Mouse (Mus musculus): Measurements from ENCODE around the gene Bard1.

Gene Bard1

GRCm38 (mm10) chr1:71102344-71103173 is at the start of gene Bard1:
TSS of gene Bard1 (minus strand) at chr1:71103146.
- peak; percentile 69 to 78 for DNase-seq (ENCODE audit: low spot score in 2 of 2)

- DNase-seq (ENCODE audit: low spot score in 2 of 2) = no peak
Measured at GRCm38 (mm10) chr1:71127171-71127570, 24.2 kb upstream of the Bard1 start.

- DNase-seq (ENCODE audit: low spot score in 2 of 2) = no peak
Measured at GRCm38 (mm10) chr1:71118511-71118910, 15.6 kb upstream of the Bard1 start.

- DNase-seq (ENCODE audit: low spot score in 2 of 2) = no peak
Measured at GRCm38 (mm10) chr1:71117253-71117652, 14.3 kb upstream of the Bard1 start.

- no peak for DNase-seq (ENCODE audit: low spot score in 2 of 2)
Measured at GRCm38 (mm10) chr1:71115781-71116180, 12.8 kb upstream of the Bard1 start.

GRCm38 (mm10) chr1:71109858-71110257 is 6.9 kb upstream of the Bard1 start:
- DNase-seq (ENCODE audit: low spot score in 2 of 2) = no peak

- no peak for DNase-seq (ENCODE audit: low spot score in 2 of 2)
Measured at GRCm38 (mm10) chr1:71106127-71106526, 3.2 kb upstream of the Bard1 start.

GRCm38 (mm10) chr1:71105724-71106123 is 2.8 kb upstream of the Bard1 start:
- DNase-seq (ENCODE audit: low spot score in 2 of 2) = no peak

- no peak for DNase-seq (ENCODE audit: low spot score in 2 of 2)
Measured at GRCm38 (mm10) chr1:71103174-71103864, 373 bp upstream of the Bard1 start.

- DNase-seq (ENCODE audit: low spot score in 2 of 2) = no peak
Measured at GRCm38 (mm10) chr1:71101369-71101970, 1.5 kb downstream of the Bard1 start.

- DNase-seq (ENCODE audit: low spot score in 2 of 2) = no peak
Measured at GRCm38 (mm10) chr1:71100591-71101368, 2.2 kb downstream of the Bard1 start.

- DNase-seq (ENCODE audit: low spot score in 2 of 2) = no peak
Measured at GRCm38 (mm10) chr1:71099945-71100515, 2.9 kb downstream of the Bard1 start.

- no peak for DNase-seq (ENCODE audit: low spot score in 2 of 2)
Measured at GRCm38 (mm10) chr1:71096031-71096430, 6.9 kb downstream of the Bard1 start.

- no peak for DNase-seq (ENCODE audit: low spot score in 2 of 2)
Measured at GRCm38 (mm10) chr1:71095211-71095805, 7.6 kb downstream of the Bard1 start.

- no peak for DNase-seq (ENCODE audit: low spot score in 2 of 2)
Measured at GRCm38 (mm10) chr1:71075651-71076050, 27.3 kb downstream of the Bard1 start.

- no peak for DNase-seq (ENCODE audit: low spot score in 2 of 2)
Measured at GRCm38 (mm10) chr1:71070771-71071170, 32.2 kb downstream of the Bard1 start.

GRCm38 (mm10) chr1:71068728-71069304 is 34.1 kb downstream of the Bard1 start:
- no peak for DNase-seq (ENCODE audit: low spot score in 2 of 2)

- DNase-seq (ENCODE audit: low spot score in 2 of 2) = no peak
Measured at GRCm38 (mm10) chr1:71063885-71064492, 39.0 kb downstream of the Bard1 start.

GRCm38 (mm10) chr1:71056143-71056542 is 46.8 kb downstream of the Bard1 start:
- no peak for DNase-seq (ENCODE audit: low spot score in 2 of 2)

- DNase-seq (ENCODE audit: low spot score in 2 of 2) = no peak
Measured at GRCm38 (mm10) chr1:71055454-71055853, 47.5 kb downstream of the Bard1 start.
